Comparison of ENCODE assay signal across 13 mouse cellular contexts in the genomic region with DNA sequence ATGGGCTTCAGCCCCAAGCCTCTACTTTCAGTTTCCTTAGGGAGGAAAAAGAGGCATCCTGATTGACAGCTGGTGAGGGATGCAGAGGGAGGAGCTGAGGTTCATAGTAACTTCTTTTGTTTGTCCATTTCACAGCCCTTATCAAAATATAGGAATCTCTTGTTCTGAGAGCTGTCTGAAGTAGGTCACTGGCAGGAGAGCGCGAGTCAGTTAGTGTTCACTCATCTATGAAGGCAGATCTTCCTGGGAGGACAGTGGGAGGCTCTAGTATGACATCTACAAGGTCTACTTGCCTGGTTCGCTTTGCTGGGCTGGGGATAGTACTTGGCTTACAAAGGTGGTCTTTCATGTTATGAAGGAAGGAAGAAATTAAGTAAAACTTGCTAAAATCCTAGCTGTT. TPM values are rescaled to one million over a fixed set of nuclear protein-coding genes. Genes with fewer than 3 reads are reported as not detected.
DNase-seq lines count a peak whose midpoint lies in the region; ATAC-seq and TF ChIP-seq lines count a peak whose summit lies in the region.
"Had no signal": no experiment of that assay in that cellular context is flagged by ENCODE, and none has a peak within 500 bp of the region (broad histone marks: within the 10 kb centered on the region; RNA-seq: fewer than 3 reads in every experiment).

No protein-coding gene starts in this region.

- WGBS in intestine, embryonic 16.5 days, result 86% methylated on average over 3 of the region's 3 CpGs
- 87% methylated on average over 3 of the region's 3 CpGs for WGBS in intestine, embryonic 15.5 days
- 79% methylated on average over 3 of the region's 3 CpGs for WGBS in stomach, embryonic 15.5 days
- 79% methylated on average over 3 of the region's 3 CpGs for WGBS in stomach, postnatal 0 days
- 69% methylated on average over 3 of the region's 3 CpGs for WGBS in intestine, postnatal 0 days

- H3K27ac ChIP-seq in intestine, embryonic 16.5 days (ENCODE audit: low read length), result 0 out of 2 replicates have a peak overlapping the region, but pooled peaks have one; percentile 38
- H3K27ac ChIP-seq in intestine, embryonic 15.5 days, result no peak overlapping the region
- peak overlapping the region; percentile 4; the same call in 1 of the 2 replicates for H3K27ac ChIP-seq in stomach, embryonic 15.5 days
- H3K27ac ChIP-seq in stomach, postnatal 0 days (replicated peaks), result no peak overlapping the region
- H3K27ac ChIP-seq in intestine, postnatal 0 days (ENCODE audit: low read depth, low read length), result peak overlapping the region; percentile 31; the same call in 1 of the 2 replicates
- H3K27ac ChIP-seq: forebrain, embryonic 15.5 days; hindbrain, embryonic 13.5 days; limb, embryonic 15.5 days; neural tube, embryonic 15.5 days had no signal

- 0 out of 2 replicates have a peak, but pooled peaks cover 2% of the 10 kb centered on the region for H3K9me3 ChIP-seq in intestine, embryonic 16.5 days (ENCODE audit: control insufficient read depth, low read length)
- H3K9me3 ChIP-seq in intestine, embryonic 15.5 days, result no peaks in the 10 kb centered on the region
- no peaks in the 10 kb centered on the region for H3K9me3 ChIP-seq in stomach, embryonic 15.5 days
- H3K9me3 ChIP-seq in stomach, postnatal 0 days (ENCODE audit: control insufficient read depth, low read length), result no peaks in the 10 kb centered on the region
- no peaks in the 10 kb centered on the region for H3K9me3 ChIP-seq in intestine, postnatal 0 days (ENCODE audit: control insufficient read depth)
- H3K9me3 ChIP-seq: forebrain, embryonic 15.5 days; hindbrain, embryonic 13.5 days; limb, embryonic 15.5 days; neural tube, embryonic 15.5 days had no signal

- H3K9ac ChIP-seq in intestine, embryonic 16.5 days (ENCODE audit: low read depth, low read length), result no peak overlapping the region
- no peak overlapping the region for H3K9ac ChIP-seq in intestine, embryonic 15.5 days
- no peak overlapping the region for H3K9ac ChIP-seq in stomach, embryonic 15.5 days
- no peak overlapping the region for H3K9ac ChIP-seq in stomach, postnatal 0 days (ENCODE audit: low read length)
- H3K9ac ChIP-seq in intestine, postnatal 0 days (ENCODE audit: low read depth, low read length), result no peak overlapping the region
- H3K9ac ChIP-seq: forebrain, embryonic 15.5 days; hindbrain, embryonic 13.5 days; limb, embryonic 15.5 days; neural tube, embryonic 15.5 days had no signal

- no peaks in the 10 kb centered on the region for H3K27me3 ChIP-seq in intestine, embryonic 16.5 days (replicated peaks; ENCODE audit: control insufficient read depth, insufficient read depth, low read length)
- no peaks in the 10 kb centered on the region for H3K27me3 ChIP-seq in intestine, embryonic 15.5 days (replicated peaks)
- no peaks in the 10 kb centered on the region for H3K27me3 ChIP-seq in stomach, embryonic 15.5 days (replicated peaks)
- no peaks in the 10 kb centered on the region for H3K27me3 ChIP-seq in stomach, postnatal 0 days (ENCODE audit: control insufficient read depth, insufficient read depth, low read length)
- H3K27me3 ChIP-seq in intestine, postnatal 0 days (replicated peaks; ENCODE audit: control insufficient read depth, insufficient read depth, low read length), result no peaks in the 10 kb centered on the region
- H3K27me3 ChIP-seq: forebrain, embryonic 15.5 days; hindbrain, embryonic 13.5 days; limb, embryonic 15.5 days; neural tube, embryonic 15.5 days had no signal

- no peak for ATAC-seq in intestine, embryonic 16.5 days
- no peak for ATAC-seq in intestine, embryonic 15.5 days
- ATAC-seq in stomach, embryonic 15.5 days (ENCODE audit: insufficient read depth, low FRiP score, low read depth), result no peak
- no peak for ATAC-seq in stomach, postnatal 0 days (ENCODE audit: low FRiP score, low TSS enrichment)
- no peak for ATAC-seq in intestine, postnatal 0 days
- ATAC-seq in erythroblast, adult 5-6 weeks (replicated peaks; ENCODE audit: low FRiP score, poor library complexity, severe bottlenecking), result no peak
- ATAC-seq: forebrain, embryonic 15.5 days had no signal

- no peak for TF ChIP-seq EP300 in stomach, postnatal 0 days (optimal IDR thresholded peaks at IDR 0.05)

- no peak for DNase-seq in stomach, postnatal 0 days (ENCODE audit: low spot score)
- DNase-seq in left cerebral cortex, adult 18-20 months (ENCODE audit: low spot score in 2 of 2), result no peak
- no peak for DNase-seq in layer of hippocampus, adult 9-10 months (ENCODE audit: low spot score)
- DNase-seq: cerebellum, adult 8-10 months had no signal

- H3K4me3 ChIP-seq in intestine, embryonic 16.5 days (ENCODE audit: low read length), result no peak overlapping the region
- no peak overlapping the region for H3K4me3 ChIP-seq in intestine, embryonic 15.5 days (replicated peaks)
- no peak overlapping the region for H3K4me3 ChIP-seq in stomach, embryonic 15.5 days (replicated peaks)
- H3K4me3 ChIP-seq in stomach, postnatal 0 days (ENCODE audit: low read depth, low read length), result no peak overlapping the region
- H3K4me3 ChIP-seq in intestine, postnatal 0 days (ENCODE audit: low read depth, low read length), result no peak overlapping the region
- H3K4me3 ChIP-seq: forebrain, embryonic 15.5 days; hindbrain, embryonic 13.5 days; limb, embryonic 15.5 days; neural tube, embryonic 15.5 days had no signal

- no peak for TF ChIP-seq CTCF in stomach, postnatal 0 days (IDR thresholded peaks at IDR 0.05; ENCODE audit: low read depth)
- no peak for TF ChIP-seq CTCF in intestine, postnatal 0 days (IDR thresholded peaks at IDR 0.05; ENCODE audit: low read depth)

- H3K4me2 ChIP-seq in intestine, embryonic 16.5 days (ENCODE audit: low read depth, low read length), result no peak overlapping the region
- H3K4me2 ChIP-seq in intestine, embryonic 15.5 days (replicated peaks), result no peak overlapping the region
- H3K4me2 ChIP-seq in stomach, embryonic 15.5 days, result no peak overlapping the region
- no peak overlapping the region for H3K4me2 ChIP-seq in stomach, postnatal 0 days (replicated peaks; ENCODE audit: low read depth)
- H3K4me2 ChIP-seq in intestine, postnatal 0 days (replicated peaks; ENCODE audit: low read depth), result no peak overlapping the region
- H3K4me2 ChIP-seq: forebrain, embryonic 15.5 days; hindbrain, embryonic 13.5 days; limb, embryonic 15.5 days; neural tube, embryonic 15.5 days had no signal

- peaks cover 12% of the 10 kb centered on the region for H3K4me1 ChIP-seq in intestine, embryonic 16.5 days (ENCODE audit: control insufficient read depth, insufficient read depth, low read length)
- H3K4me1 ChIP-seq in intestine, embryonic 15.5 days (replicated peaks), result 0 out of 2 replicates have a peak, but pooled peaks cover 7% of the 10 kb centered on the region
- 0 out of 2 replicates have a peak, but pooled peaks cover 6% of the 10 kb centered on the region for H3K4me1 ChIP-seq in stomach, embryonic 15.5 days
- no peaks in the 10 kb centered on the region for H3K4me1 ChIP-seq in stomach, postnatal 0 days (replicated peaks; ENCODE audit: control insufficient read depth, insufficient read depth)
- peaks cover 4% of the 10 kb centered on the region; the same call in 1 of the 2 replicates for H3K4me1 ChIP-seq in intestine, postnatal 0 days (replicated peaks; ENCODE audit: control insufficient read depth, insufficient read depth, low read length)
- H3K4me1 ChIP-seq: forebrain, embryonic 15.5 days; hindbrain, embryonic 13.5 days had no signal

- H3K36me3 ChIP-seq in intestine, embryonic 16.5 days (ENCODE audit: control insufficient read depth, insufficient read depth, low read length), result no peaks in the 10 kb centered on the region
- H3K36me3 ChIP-seq in intestine, embryonic 15.5 days, result no peaks in the 10 kb centered on the region
- no peaks in the 10 kb centered on the region for H3K36me3 ChIP-seq in stomach, embryonic 15.5 days
- no peaks in the 10 kb centered on the region for H3K36me3 ChIP-seq in stomach, postnatal 0 days (ENCODE audit: control insufficient read depth, insufficient read depth, low read length)
- no peaks in the 10 kb centered on the region for H3K36me3 ChIP-seq in intestine, postnatal 0 days (ENCODE audit: control insufficient read depth, insufficient read depth)
- H3K36me3 ChIP-seq: forebrain, embryonic 15.5 days; hindbrain, embryonic 13.5 days; limb, embryonic 15.5 days; neural tube, embryonic 15.5 days had no signal

RNA-seq across cellular contexts. Expression of gene Fyb, which starts 46.0 kb away (rescaled TPM):
- polyA plus RNA-seq in intestine, embryonic 16.5 days (2015; fragmentation: Nextera tagmentation; extraction: Ambion mirVana), result 7.9 and 10.3 TPM in 2 replicates
- 6.5 and 8.6 TPM in 2 replicates for polyA plus RNA-seq in intestine, embryonic 15.5 days (2015; fragmentation: Nextera tagmentation; extraction: Ambion mirVana)
- 10.7 and 11.8 TPM in 2 replicates for polyA plus RNA-seq in stomach, embryonic 15.5 days (2015; fragmentation: Nextera tagmentation; extraction: Ambion mirVana)
- 5.5 and 7.8 TPM in 2 replicates for polyA plus RNA-seq in stomach, postnatal 0 days (2015; fragmentation: Nextera tagmentation; extraction: Ambion mirVana)
- polyA plus RNA-seq in intestine, postnatal 0 days (2015; fragmentation: Nextera tagmentation; extraction: Ambion mirVana), result 4.7 and 5.4 TPM in 2 replicates
- 10 to 100 TPM in 1 of 2 experiments, 1 to 10 TPM in 1; 5.9 to 12.9 TPM for total RNA-seq in left cerebral cortex, adult 18-20 months (2021)
- total RNA-seq in erythroblast, adult 5-6 weeks (2015; ENCODE audit: low replicate concordance), result 50.1 and 86.1 TPM in 2 replicates
- total RNA-seq in erythroblast, adult 5-6 weeks (2017; ENCODE audit: low replicate concordance), result 21.2 and 29.4 TPM in 2 replicates

Comparison
In these comparisons a context has a peak if more than half of its experiments do, and no peak if none do; other contexts are left out.
1. H3K27ac ChIP-seq: peak in intestine, embryonic 16.5 days (single experiment), stomach, embryonic 15.5 days (single experiment) and intestine, postnatal 0 days (single experiment); none in intestine, embryonic 15.5 days (single experiment) and stomach, postnatal 0 days (single experiment).